In genomic region chr5:72244134-72244533, GRCm38 (mm10) we compare ENCODE assay signal across 9 mouse cellular contexts.
DNase-seq lines count a peak whose midpoint lies in the region; ATAC-seq and TF ChIP-seq lines count a peak whose summit lies in the region.
"Had no signal": no experiment of that assay in that cellular context is flagged by ENCODE, and none has a peak within 500 bp of the region (broad histone marks: within the 10 kb centered on the region; RNA-seq: fewer than 3 reads in every experiment).

No protein-coding gene starts in this region.

- TF ChIP-seq CTCF in forebrain, postnatal 0 days (IDR thresholded peaks at IDR 0.05; ENCODE audit: low read depth): no peak

- no peaks in the 10 kb centered on the region for H3K9me3 ChIP-seq in kidney, embryonic 16.5 days (ENCODE audit: low read length)
- H3K9me3 ChIP-seq in forebrain, postnatal 0 days (ENCODE audit: low read length): no peaks in the 10 kb centered on the region
- no peaks in the 10 kb centered on the region for H3K9me3 ChIP-seq in hindbrain, embryonic 13.5 days

- no peaks in the 10 kb centered on the region for H3K4me1 ChIP-seq in kidney, embryonic 16.5 days (ENCODE audit: insufficient read depth, low read length)
- H3K4me1 ChIP-seq in forebrain, postnatal 0 days (ENCODE audit: insufficient read depth): no peaks in the 10 kb centered on the region
- no peaks in the 10 kb centered on the region for H3K4me1 ChIP-seq in hindbrain, embryonic 13.5 days (replicated peaks)

- H3K27me3 ChIP-seq in kidney, embryonic 16.5 days (ENCODE audit: insufficient read depth, low read length): no peaks in the 10 kb centered on the region
- no peaks in the 10 kb centered on the region for H3K27me3 ChIP-seq in forebrain, postnatal 0 days (ENCODE audit: insufficient read depth, low read length)
- H3K27me3 ChIP-seq in hindbrain, embryonic 13.5 days: no peaks in the 10 kb centered on the region

- DNase-seq in kidney, adult 8-10 months: peak; percentile 35 to 54
- DNase-seq in adrenal gland, postnatal 25 days: peak; percentile 64
- peak; percentile 79 for DNase-seq in forebrain, postnatal 0 days
- DNase-seq in layer of hippocampus, adult 11-12 months (ENCODE audit: low spot score): peak; percentile 60
- DNase-seq in ovary, postnatal 36 days (ENCODE audit: low spot score): peak; percentile 68
- no peak for DNase-seq in spleen, postnatal 14 days (ENCODE audit: low spot score in 2 of 2)

- H3K36me3 ChIP-seq in kidney, embryonic 16.5 days (ENCODE audit: insufficient read depth, low read length): peaks cover 4% of the 10 kb centered on the region; the same call in 1 of the 2 replicates
- H3K36me3 ChIP-seq in forebrain, postnatal 0 days (ENCODE audit: insufficient read depth): 0 out of 2 replicates have a peak, but pooled peaks cover 2% of the 10 kb centered on the region
- no peaks in the 10 kb centered on the region for H3K36me3 ChIP-seq in hindbrain, embryonic 13.5 days

- WGBS in kidney, embryonic 16.5 days: 78% methylated on average over 3 of the region's 3 CpGs
- WGBS in forebrain, postnatal 0 days: 36% methylated on average over 3 of the region's 3 CpGs
- 83% methylated on average over 3 of the region's 3 CpGs for WGBS in hindbrain, embryonic 13.5 days

- no peak for ATAC-seq in kidney, embryonic 16.5 days (ENCODE audit: low FRiP score, low TSS enrichment)
- ATAC-seq in forebrain, postnatal 0 days: peak; percentile 61
- no peak for ATAC-seq in hindbrain, embryonic 13.5 days (ENCODE audit: low FRiP score)

- H3K4me2 ChIP-seq in kidney, embryonic 16.5 days (replicated peaks; ENCODE audit: low read depth, low read length): no peak overlapping the region
- H3K4me2 ChIP-seq in forebrain, postnatal 0 days (ENCODE audit: low read depth): no peak overlapping the region
- no peak overlapping the region for H3K4me2 ChIP-seq in hindbrain, embryonic 13.5 days

- H3K9ac ChIP-seq in kidney, embryonic 16.5 days (replicated peaks; ENCODE audit: low read length): no peak overlapping the region
- H3K9ac ChIP-seq in forebrain, postnatal 0 days: no peak overlapping the region
- H3K9ac ChIP-seq in hindbrain, embryonic 13.5 days: no peak overlapping the region

- no peak overlapping the region for H3K4me3 ChIP-seq in kidney, embryonic 16.5 days (ENCODE audit: low read length)
- no peak overlapping the region for H3K4me3 ChIP-seq in forebrain, postnatal 0 days (ENCODE audit: low read depth, low read length)
- H3K4me3 ChIP-seq in hindbrain, embryonic 13.5 days: no peak overlapping the region

- no peak overlapping the region for H3K27ac ChIP-seq in kidney, embryonic 16.5 days (ENCODE audit: low read length)
- no peak overlapping the region for H3K27ac ChIP-seq in forebrain, postnatal 0 days (ENCODE audit: low read depth, low read length)
- no peak overlapping the region for H3K27ac ChIP-seq in hindbrain, embryonic 13.5 days
- H3K27ac ChIP-seq: macrophage had no signal

Comparison
In these comparisons a context has a peak if more than half of its experiments do, and no peak if none do; other contexts are left out.
1. DNase-seq: peak in kidney, adult 8-10 months (2 of 2), adrenal gland, postnatal 25 days (single experiment), forebrain, postnatal 0 days (single experiment), layer of hippocampus, adult 11-12 months (single experiment) and ovary, postnatal 36 days (single experiment); none in spleen, postnatal 14 days (0 of 2).